Mouse (Mus musculus) adrenal gland, adult 2 months (tissue): ENCODE results near the gene Gnb5. TPM values are rescaled to one million over a fixed set of nuclear protein-coding genes. Genes with fewer than 3 reads are reported as not detected.

Experiments used
- DNase-seq: peaks from one replicate; pipeline ENCODE4 v3.0.0; 2021
- long read RNA-seq: library from polyadenylated mRNA; stranded (forward); transcript quantifications from one replicate; pipeline ENCODE4 v2.0.0, GENCODE M21; 2021
- polyA plus RNA-seq: library from polyadenylated mRNA; depleted of rRNA; stranded (reverse); fragments of >200 nt; gene quantifications from 2 replicates; pipeline ENCODE4 v1.2.3, GENCODE M21; 2012; rRNA removed
- total RNA-seq, 2 experiments: library from RNA; stranded (reverse); gene quantifications; 2 replicates each; pipeline ENCODE4 v1.2.3; 2021

The Gnb5 gene
- total RNA-seq = 10 to 100 TPM; 35.4 to 62.6 TPM
- polyA plus RNA-seq = 31.1 and 35.5 TPM in 2 replicates
- long read RNA-seq, transcript Gnb5-206 (11 exons, 2,105 nt) = major isoform, 77 of 85 reads
- long read RNA-seq, partial matches to known transcripts = 4 of 85 reads
- long read RNA-seq, other reads (novel, unspliced or antisense) = 4 of 85 reads

GRCm38 (mm10) chr9:75306126-75306898 is at the start of gene Gnb5:
TSS of gene Gnb5 (plus strand) at chr9:75306288.
- DNase-seq = no peak

- no peak for DNase-seq
Observed at GRCm38 (mm10) chr9:75258792-75259191, 47.3 kb upstream of the Gnb5 start.

GRCm38 (mm10) chr9:75259656-75260055 is 46.4 kb upstream of the Gnb5 start:
- no peak for DNase-seq

GRCm38 (mm10) chr9:75261332-75261872 is 44.7 kb upstream of the Gnb5 start:
- no peak for DNase-seq

- no peak for DNase-seq
Observed at GRCm38 (mm10) chr9:75262235-75262826, 43.8 kb upstream of the Gnb5 start.

- DNase-seq = no peak
Observed at GRCm38 (mm10) chr9:75264008-75264718, 41.9 kb upstream of the Gnb5 start.

- no peak for DNase-seq
Observed at GRCm38 (mm10) chr9:75267147-75267546, 38.9 kb upstream of the Gnb5 start.

- DNase-seq = no peak
Observed at GRCm38 (mm10) chr9:75270382-75270781, 35.7 kb upstream of the Gnb5 start.

- DNase-seq = no peak
Observed at GRCm38 (mm10) chr9:75271539-75271938, 34.5 kb upstream of the Gnb5 start.

GRCm38 (mm10) chr9:75273646-75274045 is 32.4 kb upstream of the Gnb5 start:
- peak; percentile 73 for DNase-seq

GRCm38 (mm10) chr9:75274486-75274885 is 31.6 kb upstream of the Gnb5 start:
- DNase-seq = no peak

- DNase-seq = no peak
Observed at GRCm38 (mm10) chr9:75275051-75275450, 31.0 kb upstream of the Gnb5 start.

- peak; percentile 64 for DNase-seq
Observed at GRCm38 (mm10) chr9:75280814-75281213, 25.3 kb upstream of the Gnb5 start.

GRCm38 (mm10) chr9:75282179-75282578 is 23.9 kb upstream of the Gnb5 start:
- no peak for DNase-seq

- DNase-seq = peak; percentile 47
Observed at GRCm38 (mm10) chr9:75282830-75283229, 23.3 kb upstream of the Gnb5 start.

- no peak for DNase-seq
Observed at GRCm38 (mm10) chr9:75283636-75284035, 22.5 kb upstream of the Gnb5 start.

- no peak for DNase-seq
Observed at GRCm38 (mm10) chr9:75285363-75285762, 20.7 kb upstream of the Gnb5 start.

GRCm38 (mm10) chr9:75287636-75288035 is 18.5 kb upstream of the Gnb5 start:
- DNase-seq = no peak

- DNase-seq = peak; percentile 30
Observed at GRCm38 (mm10) chr9:75289545-75289944, 16.5 kb upstream of the Gnb5 start.

- DNase-seq = no peak
Observed at GRCm38 (mm10) chr9:75299342-75299741, 6.7 kb upstream of the Gnb5 start.

- DNase-seq = no peak
Observed at GRCm38 (mm10) chr9:75303033-75303432, 3.1 kb upstream of the Gnb5 start.

GRCm38 (mm10) chr9:75303701-75304261 is 2.3 kb upstream of the Gnb5 start:
- DNase-seq = no peak
